Mouse (Mus musculus) midbrain, embryonic 15.5 days (tissue): ENCODE measurements around the gene Mslnl. TPM values are rescaled to one million over a fixed set of nuclear protein-coding genes. Genes with fewer than 3 reads are reported as not detected.
A peak's percentile ranks its signal among the peaks of the same experiment; 100 is the strongest.

ENCODE experiments used
- ATAC-seq: fragments of 200-750 bp; cut with Nextera tagmentation; replicated peaks from 2 replicates; pipeline ENCODE4 v1.8.0; 2017; ENCODE audit warnings: moderate TSS enrichment
- H3K27ac ChIP-seq: fragments of 300-500 bp; sonication (generic); 2 replicates; pipeline ENCODE4 v1.5.1; 2015; ENCODE audit warnings: mild to moderate bottlenecking, inconsistent platforms
- H3K27me3 ChIP-seq: fragments of 300-500 bp; sonication (generic); replicated peaks from 2 replicates; pipeline ENCODE4 v1.6.1; 2015; ENCODE audit warnings: inconsistent platforms
- H3K36me3 ChIP-seq: fragments of 300-500 bp; sonication (generic); replicated peaks from 2 replicates; pipeline ENCODE4 v1.6.1; 2015; ENCODE audit warnings: inconsistent platforms
- H3K4me1 ChIP-seq: fragments of 300-500 bp; sonication (generic); 2 replicates; pipeline ENCODE4 v1.6.1; 2015; ENCODE audit warnings: inconsistent platforms
- H3K4me2 ChIP-seq: fragments of 300-500 bp; sonication (generic); 2 replicates; pipeline ENCODE4 v1.6.1; 2015; ENCODE audit warnings: inconsistent platforms, mild to moderate bottlenecking, moderate library complexity
- H3K4me3 ChIP-seq: fragments of 300-500 bp; sonication (generic); 2 replicates; pipeline ENCODE4 v1.5.1; 2015; ENCODE audit warnings: mild to moderate bottlenecking, inconsistent platforms
- H3K9ac ChIP-seq: fragments of 300-500 bp; sonication (generic); 2 replicates; pipeline ENCODE4 v1.6.1; 2015; ENCODE audit warnings: mild to moderate bottlenecking, inconsistent platforms
- H3K9me3 ChIP-seq: fragments of 300-500 bp; sonication (generic); 2 replicates; pipeline ENCODE4 v1.6.1; 2016; ENCODE audit warnings: inconsistent platforms
- WGBS: fragments of 180-500 bp; shearing (Covaris S2); methylation state at CpG from one replicate; pipeline ENCODE4 v1.1.7; 2015; ENCODE audit warnings: mixed read lengths; 5-methylcytosine and 5-hydroxymethylcytosine counted together
- polyA plus RNA-seq: library from polyadenylated mRNA; unstranded; fragments of >200 nt; fragmentation: Nextera tagmentation; extraction: Ambion mirVana; gene quantifications from 2 replicates; pipeline ENCODE4 v1.2.1, GENCODE M21; 2015

Gene Mslnl
- not detected in 2 replicates for polyA plus RNA-seq

GRCm38 (mm10) chr17:25735745-25736144 lies at the start of gene Mslnl:
Mslnl (plus strand) TSS chr17:25736042.
- no peaks in the 10 kb centered on the region for H3K9me3 ChIP-seq
- H3K27ac ChIP-seq, result no peak within 1 kb of the TSS
- whole genome bisulfite sequencing, result 64% methylated on average over 3 of the region's 3 CpGs
- no peaks in the 10 kb centered on the region for H3K36me3 ChIP-seq
- no peak within 1 kb of the TSS for H3K4me3 ChIP-seq
- H3K9ac ChIP-seq, result no peak within 1 kb of the TSS
- H3K4me1 ChIP-seq, result no peaks in the 10 kb centered on the region
- H3K27me3 ChIP-seq, result no peaks in the 10 kb centered on the region
- no peak within 1 kb of the TSS for H3K4me2 ChIP-seq
- ATAC-seq, result no peak

GRCm38 (mm10) chr17:25686323-25686722 lies 49.5 kb upstream of the Mslnl start:
- Histone ChIP-seq H3K4me2 (no peak overlapping the region), H3K4me1 (0 out of 2 replicates have a peak, but pooled peaks cover 3% of the 10 kb centered on the region), H3K9me3 (no peaks in the 10 kb centered on the region), H3K4me3 (no peak overlapping the region), H3K27ac (no peak overlapping the region), H3K36me3 (no peaks in the 10 kb centered on the region), H3K9ac (no peak overlapping the region), H3K27me3 (no peaks in the 10 kb centered on the region)
- WGBS, result 53% methylated on average over 7 of the region's 7 CpGs
- no peak for ATAC-seq

DNA sequence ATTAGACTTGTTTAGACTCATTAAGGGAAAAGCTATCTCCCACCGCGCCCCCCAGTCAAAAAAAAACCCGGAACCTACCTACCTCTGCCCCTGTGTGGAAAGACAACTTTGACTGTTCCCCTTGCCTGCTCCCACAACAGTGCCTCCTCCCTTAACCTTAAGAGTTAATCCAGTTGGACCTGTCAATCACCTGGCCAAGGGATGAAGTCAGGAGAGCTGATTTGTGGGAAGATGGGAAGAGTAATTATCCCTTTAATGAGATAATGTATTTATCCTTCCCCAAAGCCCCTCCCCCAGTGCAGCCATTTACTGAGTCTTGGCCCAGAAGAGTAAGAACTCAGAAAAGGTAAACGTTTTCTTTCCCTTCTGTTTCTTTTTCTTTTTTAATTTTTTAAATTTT lies 46.9 kb upstream of the Mslnl start:
- 77% methylated on average over 4 of the region's 4 CpGs for WGBS
- ATAC-seq, result no peak
- Histone ChIP-seq H3K4me1 (0 out of 2 replicates have a peak, but pooled peaks cover 3% of the 10 kb centered on the region), H3K36me3 (no peaks in the 10 kb centered on the region), H3K9ac (no peak overlapping the region), H3K9me3 (no peaks in the 10 kb centered on the region), H3K27ac (no peak overlapping the region), H3K27me3 (no peaks in the 10 kb centered on the region), H3K4me3 (no peak overlapping the region), H3K4me2 (no peak overlapping the region)

GRCm38 (mm10) chr17:25696263-25696662 lies 39.6 kb upstream of the Mslnl start:
- Histone ChIP-seq H3K27me3 (0 out of 2 replicates have a peak, but pooled peaks cover 6% of the 10 kb centered on the region), H3K36me3 (no peaks in the 10 kb centered on the region), H3K27ac (no peak overlapping the region), H3K4me3 (no peak overlapping the region), H3K9me3 (no peaks in the 10 kb centered on the region), H3K4me1 (no peaks in the 10 kb centered on the region), H3K9ac (no peak overlapping the region), H3K4me2 (no peak overlapping the region)
- no peak for ATAC-seq
- WGBS, result 41% methylated on average over 1 of the region's 1 CpGs

DNA sequence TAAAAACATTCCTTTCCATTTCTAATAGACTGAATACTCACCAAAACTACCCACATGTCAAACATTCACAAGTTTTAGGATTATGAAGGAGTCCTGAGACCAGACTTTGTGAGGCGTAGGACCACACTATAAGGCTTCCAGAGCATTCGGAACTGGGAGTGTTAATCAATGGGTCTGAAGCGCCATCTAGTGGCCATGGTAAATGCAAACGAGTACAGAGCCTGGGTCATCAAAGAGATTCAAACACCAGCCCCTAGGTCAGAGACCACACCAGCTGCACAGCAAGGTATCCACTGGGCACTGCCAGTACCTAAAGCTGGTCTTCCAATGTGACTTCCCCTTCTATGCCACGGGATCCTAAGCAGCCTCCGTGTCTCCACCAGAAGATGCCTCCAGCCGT lies 37.4 kb upstream of the Mslnl start:
- 0 out of 2 replicates have a peak, but pooled peaks have one; percentile 48 for ATAC-seq
- H3K4me3 ChIP-seq, result no peak overlapping the region
- 11% methylated on average over 7 of the region's 7 CpGs for WGBS
- 0 out of 2 replicates have a peak, but pooled peaks cover 6% of the 10 kb centered on the region for H3K27me3 ChIP-seq
- no peaks in the 10 kb centered on the region for H3K4me1 ChIP-seq
- no peak overlapping the region for H3K4me2 ChIP-seq
- no peak overlapping the region for H3K9ac ChIP-seq
- H3K27ac ChIP-seq, result no peak overlapping the region
- H3K9me3 ChIP-seq, result no peaks in the 10 kb centered on the region
- no peaks in the 10 kb centered on the region for H3K36me3 ChIP-seq

DNA sequence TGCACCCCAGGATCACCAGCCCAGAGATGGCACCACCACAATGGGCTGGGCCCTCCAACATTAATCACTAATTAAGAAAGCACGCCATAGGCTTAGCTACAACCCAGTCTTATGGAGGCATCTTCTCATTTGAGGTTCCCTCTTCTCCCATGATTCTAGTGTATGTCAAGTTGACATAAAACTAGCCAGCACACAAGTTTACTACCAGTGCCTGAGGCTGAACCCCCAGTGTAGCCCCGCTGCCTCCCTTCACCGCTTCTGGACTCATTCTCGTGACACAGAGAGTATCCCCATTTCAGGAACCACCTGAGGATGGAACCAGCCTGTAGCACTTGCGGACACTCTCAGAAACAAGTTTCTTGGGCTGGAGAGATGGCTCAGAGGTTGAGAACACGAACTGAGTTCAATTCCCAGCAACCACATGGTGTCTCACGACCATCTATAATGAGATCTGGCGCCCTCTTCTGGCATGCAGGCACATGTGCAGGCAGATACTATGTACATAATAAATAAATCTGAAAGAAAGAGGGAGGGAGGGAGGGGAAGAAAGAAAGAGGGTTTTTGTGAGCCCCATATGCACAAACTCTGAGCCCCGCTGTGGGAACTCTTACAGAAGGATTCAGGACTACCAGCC lies 34.9 kb upstream of the Mslnl start:
- WGBS, result 59% methylated on average over 9 of the region's 9 CpGs
- no peak overlapping the region for H3K4me3 ChIP-seq
- no peak for ATAC-seq

GRCm38 (mm10) chr17:25709994-25710393 lies 25.8 kb upstream of the Mslnl start:
- H3K27me3 ChIP-seq, result no peaks in the 10 kb centered on the region
- no peak overlapping the region for H3K27ac ChIP-seq
- H3K36me3 ChIP-seq, result no peaks in the 10 kb centered on the region
- no peak overlapping the region for H3K9ac ChIP-seq
- no peak overlapping the region for H3K4me2 ChIP-seq
- 93% methylated on average over 2 of the region's 2 CpGs for WGBS
- no peaks in the 10 kb centered on the region for H3K4me1 ChIP-seq
- no peak for ATAC-seq
- H3K4me3 ChIP-seq, result no peak overlapping the region
- no peaks in the 10 kb centered on the region for H3K9me3 ChIP-seq

More for the DNA sequence above, 34.9 kb upstream of the Mslnl start:
- H3K27me3 ChIP-seq, result 0 out of 2 replicates have a peak, but pooled peaks cover 6% of the 10 kb centered on the region
- H3K9me3 ChIP-seq, result no peaks in the 10 kb centered on the region
- H3K27ac ChIP-seq, result no peak overlapping the region
- no peaks in the 10 kb centered on the region for H3K4me1 ChIP-seq
- H3K36me3 ChIP-seq, result no peaks in the 10 kb centered on the region
- H3K9ac ChIP-seq, result no peak overlapping the region
- no peak overlapping the region for H3K4me2 ChIP-seq

DNA sequence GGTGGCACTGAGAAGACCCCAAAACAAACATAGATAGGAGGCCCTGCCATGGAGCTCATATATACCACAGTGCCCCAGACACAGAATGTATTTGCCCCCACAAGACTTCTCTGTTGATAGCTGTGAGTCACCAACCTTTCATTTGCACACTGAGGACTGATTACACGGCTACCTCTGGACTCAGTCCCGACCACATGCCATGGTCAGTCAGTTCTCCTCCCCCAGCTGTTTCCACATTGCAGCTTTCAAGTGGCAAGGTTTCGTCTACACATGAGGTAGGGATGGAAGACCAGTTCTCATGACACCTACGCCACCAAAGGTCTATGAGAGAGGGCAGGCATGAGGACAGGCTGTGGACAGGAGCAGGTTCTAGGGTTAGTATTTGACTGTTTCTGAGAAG lies 24.7 kb upstream of the Mslnl start:
- no peak for ATAC-seq
- 78% methylated on average over 4 of the region's 4 CpGs for WGBS

DNA sequence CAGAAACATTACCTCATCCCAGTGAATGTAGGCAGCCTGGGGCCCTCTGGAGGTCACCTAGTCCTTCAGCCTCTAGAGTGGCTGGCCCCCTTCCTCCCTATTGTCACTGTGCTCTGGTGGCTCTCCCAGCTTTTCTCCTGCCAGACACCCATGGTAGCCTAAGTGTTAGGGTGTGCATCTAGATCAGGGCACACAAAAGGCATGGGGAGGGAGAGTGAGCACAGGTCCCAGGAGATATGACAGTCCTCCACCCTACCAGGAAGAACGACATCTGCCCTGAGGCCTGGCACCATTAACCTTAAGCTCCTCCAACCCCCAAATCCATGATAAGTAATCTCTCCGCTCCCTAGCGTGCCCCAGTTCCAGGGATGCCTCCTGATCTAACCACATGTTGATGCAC lies 20.2 kb upstream of the Mslnl start:
- no peaks in the 10 kb centered on the region for H3K9me3 ChIP-seq
- H3K36me3 ChIP-seq, result no peaks in the 10 kb centered on the region
- H3K27ac ChIP-seq, result no peak overlapping the region
- H3K4me2 ChIP-seq, result no peak overlapping the region
- peaks cover 27% of the 10 kb centered on the region for H3K27me3 ChIP-seq
- ATAC-seq, result no peak
- H3K4me1 ChIP-seq, result peaks cover 7% of the 10 kb centered on the region
- H3K4me3 ChIP-seq, result no peak overlapping the region
- no peak overlapping the region for H3K9ac ChIP-seq
- WGBS, result 54% methylated on average over 3 of the region's 3 CpGs

More for the DNA sequence above, 24.7 kb upstream of the Mslnl start:
- Histone ChIP-seq H3K4me3 (no peak overlapping the region), H3K36me3 (no peaks in the 10 kb centered on the region), H3K4me2 (no peak overlapping the region), H3K9ac (no peak overlapping the region), H3K27me3 (peaks cover 4% of the 10 kb centered on the region), H3K9me3 (no peaks in the 10 kb centered on the region), H3K4me1 (no peaks in the 10 kb centered on the region), H3K27ac (no peak overlapping the region)

GRCm38 (mm10) chr17:25716130-25716529 lies 19.7 kb upstream of the Mslnl start:
- ATAC-seq, result no peak

GRCm38 (mm10) chr17:25716711-25717637 lies 18.9 kb upstream of the Mslnl start, which contains the start of gene Gng13:
Gng13 (plus strand) TSS chr17:25717171.
- Histone ChIP-seq H3K36me3 (no peaks in the 10 kb centered on the region), H3K4me1 (peaks cover 7% of the 10 kb centered on the region), H3K4me2 (peak within 1 kb of the TSS; percentile 88), H3K27me3 (peaks cover 27% of the 10 kb centered on the region), H3K4me3 (peak within 1 kb of the TSS; percentile 42), H3K27ac (no peak within 1 kb of the TSS), H3K9me3 (no peaks in the 10 kb centered on the region), H3K9ac (peak within 1 kb of the TSS; percentile 51)
- 2% methylated on average over 45 of the region's 45 CpGs for WGBS
- no peak for ATAC-seq

More at GRCm38 (mm10) chr17:25716130-25716529, 19.7 kb upstream of the Mslnl start:
- Histone ChIP-seq H3K27ac (no peak overlapping the region), H3K4me2 (no peak overlapping the region), H3K27me3 (peaks cover 27% of the 10 kb centered on the region), H3K9ac (no peak overlapping the region), H3K36me3 (no peaks in the 10 kb centered on the region), H3K4me3 (no peak overlapping the region), H3K9me3 (no peaks in the 10 kb centered on the region), H3K4me1 (peaks cover 7% of the 10 kb centered on the region)
- WGBS, result 6% methylated on average over 6 of the region's 6 CpGs

DNA sequence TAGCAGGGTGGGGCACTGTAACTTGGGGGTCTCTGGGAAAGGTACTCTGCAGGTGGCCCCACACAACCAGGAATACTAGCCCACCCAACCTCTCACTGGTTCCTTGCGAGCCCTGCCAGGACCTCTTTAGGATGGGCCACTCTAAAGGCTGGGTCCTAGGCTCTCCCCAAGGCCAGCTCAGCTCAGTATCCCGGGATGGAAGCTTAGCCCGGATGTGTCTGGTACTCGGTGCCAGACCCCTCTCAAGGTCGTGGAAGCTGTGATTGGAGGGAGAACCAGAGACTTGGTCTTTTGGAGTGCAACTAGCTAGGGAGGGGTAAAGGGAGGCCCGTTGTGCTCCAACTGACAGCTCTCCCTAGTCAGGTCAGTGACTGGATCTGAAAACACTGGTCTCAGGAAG lies 18.2 kb upstream of the Mslnl start:
- peak overlapping the region; percentile 88 for H3K4me2 ChIP-seq
- WGBS, result 8% methylated on average over 6 of the region's 6 CpGs
- no peak for ATAC-seq
- peaks cover 27% of the 10 kb centered on the region for H3K27me3 ChIP-seq
- H3K4me1 ChIP-seq, result peaks cover 7% of the 10 kb centered on the region
- H3K4me3 ChIP-seq, result peak overlapping the region; percentile 42
- H3K27ac ChIP-seq, result no peak overlapping the region
- no peaks in the 10 kb centered on the region for H3K36me3 ChIP-seq
- peak overlapping the region; percentile 51 for H3K9ac ChIP-seq
- H3K9me3 ChIP-seq, result no peaks in the 10 kb centered on the region
